ENCODE assay signal across 12 mouse cellular contexts in genomic region chr11:29786583-29787219, GRCm38 (mm10). TPM values are rescaled to one million over a fixed set of nuclear protein-coding genes. Genes with fewer than 3 reads are reported as not detected.
A peak's percentile ranks its signal among the peaks of the same experiment; 100 is the strongest.
DNase-seq lines count a peak whose midpoint lies in the region; ATAC-seq lines count a peak whose summit lies in the region.
"Had no signal": no experiment of that assay in that cellular context is flagged by ENCODE, and none has a peak within 500 bp of the region (broad histone marks: within the 10 kb centered on the region; RNA-seq: fewer than 3 reads in every experiment).

No protein-coding gene starts in this region.

- peak; percentile 16 for DNase-seq in gastrocnemius, postnatal 14 days
- no peak for DNase-seq in gastrocnemius, adult 8-10 months (ENCODE audit: low spot score in 2 of 2)
- DNase-seq in B cell, adult 2 months = peak; percentile 86 to 92
- DNase-seq in thymus, adult 18-20 months = no peak
- no peak for DNase-seq in layer of hippocampus, adult 9-10 months (ENCODE audit: low spot score)
- DNase-seq in right cerebral cortex, postnatal 25 days = no peak
- DNase-seq: cerebellum, postnatal 25 days had no signal

- peaks cover 17% of the 10 kb centered on the region for H3K4me1 ChIP-seq in liver, embryonic 12.5 days

- no peaks in the 10 kb centered on the region for H3K27me3 ChIP-seq in liver, embryonic 12.5 days (replicated peaks)
- H3K27me3 ChIP-seq: heart, embryonic 13.5 days; midbrain, embryonic 12.5 days had no signal

- peak; percentile 73 for ATAC-seq in liver, embryonic 12.5 days
- peak; percentile 83 for ATAC-seq in megakaryocyte-erythroid progenitor cell, adult 5-6 weeks (replicated peaks; ENCODE audit: low FRiP score, low TSS enrichment, poor library complexity, severe bottlenecking)

- H3K9me3 ChIP-seq in liver, embryonic 12.5 days (replicated peaks) = no peaks in the 10 kb centered on the region
- H3K9me3 ChIP-seq: heart, embryonic 13.5 days; midbrain, embryonic 12.5 days had no signal

- H3K4me2 ChIP-seq in liver, embryonic 12.5 days = no peak overlapping the region
- H3K4me2 ChIP-seq: heart, embryonic 13.5 days; midbrain, embryonic 12.5 days had no signal

- 41% methylated on average over 6 of the region's 6 CpGs for WGBS in liver, embryonic 12.5 days (ENCODE audit: insufficient replicate concordance)

- no peak overlapping the region for H3K9ac ChIP-seq in liver, embryonic 12.5 days
- H3K9ac ChIP-seq: heart, embryonic 13.5 days; midbrain, embryonic 12.5 days had no signal

- H3K27ac ChIP-seq in liver, embryonic 12.5 days = no peak overlapping the region
- H3K27ac ChIP-seq: heart, embryonic 13.5 days; midbrain, embryonic 12.5 days had no signal

- no peak overlapping the region for H3K4me3 ChIP-seq in liver, embryonic 12.5 days
- H3K4me3 ChIP-seq: heart, embryonic 13.5 days; midbrain, embryonic 12.5 days had no signal

- intact Hi-C loops in gastrocnemius, postnatal 14 days (cut with DNase I; ENCODE audit: low total_unique reads) = no loop called here

- H3K36me3 ChIP-seq in liver, embryonic 12.5 days = no peaks in the 10 kb centered on the region
- H3K36me3 ChIP-seq: heart, embryonic 13.5 days; midbrain, embryonic 12.5 days had no signal

RNA-seq across cellular contexts. Expression of gene 4931440F15Rik, which starts 38.8 kb away (rescaled TPM):
- 1 to 10 TPM; 2.1 TPM for total RNA-seq in gastrocnemius, postnatal 14 days (2021)
- 1 to 10 TPM; 2.0 to 2.9 (median 2.5) TPM for total RNA-seq in gastrocnemius, adult 8-10 months (2022)
- polyA plus RNA-seq in liver, embryonic 12.5 days (2016; fragmentation: Nextera tagmentation; extraction: Ambion mirVana) = 0.41 and 0.54 TPM in 2 replicates
- not detected in 2 replicates for total RNA-seq in megakaryocyte-erythroid progenitor cell, adult 5-6 weeks (2014; fragmentation: Nextera tagmentation)
- not detected in 2 replicates for total RNA-seq in megakaryocyte-erythroid progenitor cell, adult 5-6 weeks (2017)
- polyA plus RNA-seq: C2C12 had no signal

Comparison
In these comparisons a context has a peak if more than half of its experiments do, and no peak if none do; other contexts are left out.
1. DNase-seq: peak in gastrocnemius, postnatal 14 days (single experiment) and B cell, adult 2 months (2 of 2); none in gastrocnemius, adult 8-10 months (0 of 2), thymus, adult 18-20 months (0 of 2), layer of hippocampus, adult 9-10 months (single experiment) and right cerebral cortex, postnatal 25 days (single experiment).